Mouse (Mus musculus): ENCODE results near the gene Tex261. TPM values are rescaled to one million over a fixed set of nuclear protein-coding genes. Genes with fewer than 3 reads are reported as not detected.

Tex261 gene
- polyA plus RNA-seq, 1 experiment = 156 TPM

GRCm38 (mm10) chr6:83743212-83743611 lies 32.4 kb downstream of the Tex261 start:
- Histone ChIP-seq H3K4me1 (ENCODE audit: control insufficient read depth, insufficient read depth, low read length) (no peaks in the 10 kb centered on the region), H3K4me3 (ENCODE audit: insufficient read depth, low read depth, low read length) (peak overlapping the region; percentile 45), H3K27ac (ENCODE audit: insufficient read depth, low read depth, low read length) (peak overlapping the region; percentile 95), H3K27me3 (replicated peaks; ENCODE audit: control insufficient read depth, insufficient read depth, low read length) (no peaks in the 10 kb centered on the region), H3K36me3 (ENCODE audit: control insufficient read depth, insufficient read depth, low read length) (no peaks in the 10 kb centered on the region)
- 44% methylated on average over 5 of the region's 5 CpGs for WGBS
- no peak for DNase-seq
- no peak for TF ChIP-seq POLR2A (IDR thresholded peaks at IDR 0.05; ENCODE audit: low read depth, low read length)
- no peak for TF ChIP-seq CTCF (conservative IDR thresholded peaks at IDR 0.05; ENCODE audit: insufficient read depth, insufficient read length, low read depth, low read length)

- Histone ChIP-seq H3K27ac (ENCODE audit: insufficient read depth, low read depth, low read length) (peak within 1 kb of the TSS; percentile 95), H3K36me3 (ENCODE audit: control insufficient read depth, insufficient read depth, low read length) (no peaks in the 10 kb centered on the region), H3K4me3 (ENCODE audit: insufficient read depth, low read depth, low read length) (peak within 1 kb of the TSS; percentile 45), H3K4me1 (ENCODE audit: control insufficient read depth, insufficient read depth, low read length) (no peaks in the 10 kb centered on the region), H3K27me3 (replicated peaks; ENCODE audit: control insufficient read depth, insufficient read depth, low read length) (no peaks in the 10 kb centered on the region)
- TF ChIP-seq CTCF (conservative IDR thresholded peaks at IDR 0.05; ENCODE audit: insufficient read depth, insufficient read length, low read depth, low read length) = no peak
- TF ChIP-seq POLR2A (IDR thresholded peaks at IDR 0.05; ENCODE audit: low read depth, low read length) = peak; percentile 59
- peak; percentile 67 for DNase-seq
- WGBS = 36% methylated on average over 5 of the region's 5 CpGs
Observed at GRCm38 (mm10) chr6:83742761-83743160, 32.9 kb downstream of the Tex261 start, which contains the start of gene Atp6v1b1. Gene Atp6v1b1, plus strand, starts transcription at chr6:83742990.

- Histone ChIP-seq H3K27me3 (replicated peaks; ENCODE audit: control insufficient read depth, insufficient read depth, low read length) (no peaks in the 10 kb centered on the region), H3K27ac (ENCODE audit: insufficient read depth, low read depth, low read length) (no peak overlapping the region), H3K4me1 (ENCODE audit: control insufficient read depth, insufficient read depth, low read length) (no peaks in the 10 kb centered on the region), H3K36me3 (ENCODE audit: control insufficient read depth, insufficient read depth, low read length) (no peaks in the 10 kb centered on the region), H3K4me3 (ENCODE audit: insufficient read depth, low read depth, low read length) (no peak overlapping the region)
- DNase-seq = no peak
- 43% methylated on average over 6 of the region's 6 CpGs for WGBS
- no peak for TF ChIP-seq CTCF (conservative IDR thresholded peaks at IDR 0.05; ENCODE audit: insufficient read depth, insufficient read length, low read depth, low read length)
- no peak for TF ChIP-seq POLR2A (IDR thresholded peaks at IDR 0.05; ENCODE audit: low read depth, low read length)
Observed at GRCm38 (mm10) chr6:83738596-83738995, 37.0 kb downstream of the Tex261 start.

GRCm38 (mm10) chr6:83737311-83737710 lies 38.3 kb downstream of the Tex261 start:
- H3K36me3 ChIP-seq (ENCODE audit: control insufficient read depth, insufficient read depth, low read length) = no peaks in the 10 kb centered on the region
- H3K4me1 ChIP-seq (ENCODE audit: control insufficient read depth, insufficient read depth, low read length) = no peaks in the 10 kb centered on the region
- H3K4me3 ChIP-seq (ENCODE audit: insufficient read depth, low read depth, low read length) = no peak overlapping the region
- WGBS = 39% methylated on average over 13 of the region's 13 CpGs
- no peak for TF ChIP-seq CTCF (conservative IDR thresholded peaks at IDR 0.05; ENCODE audit: insufficient read depth, insufficient read length, low read depth, low read length)
- no peak for TF ChIP-seq POLR2A (IDR thresholded peaks at IDR 0.05; ENCODE audit: low read depth, low read length)
- H3K27ac ChIP-seq (ENCODE audit: insufficient read depth, low read depth, low read length) = no peak overlapping the region
- no peaks in the 10 kb centered on the region for H3K27me3 ChIP-seq (replicated peaks; ENCODE audit: control insufficient read depth, insufficient read depth, low read length)
- no peak for DNase-seq

- peak; percentile 68 for DNase-seq
- Histone ChIP-seq H3K27ac (ENCODE audit: insufficient read depth, low read depth, low read length) (no peak overlapping the region), H3K36me3 (ENCODE audit: control insufficient read depth, insufficient read depth, low read length) (no peaks in the 10 kb centered on the region), H3K4me1 (ENCODE audit: control insufficient read depth, insufficient read depth, low read length) (no peaks in the 10 kb centered on the region), H3K4me3 (ENCODE audit: insufficient read depth, low read depth, low read length) (no peak overlapping the region), H3K27me3 (replicated peaks; ENCODE audit: control insufficient read depth, insufficient read depth, low read length) (no peaks in the 10 kb centered on the region)
- TF ChIP-seq CTCF (conservative IDR thresholded peaks at IDR 0.05; ENCODE audit: insufficient read depth, insufficient read length, low read depth, low read length) = peak; percentile 76
- no peak for TF ChIP-seq POLR2A (IDR thresholded peaks at IDR 0.05; ENCODE audit: low read depth, low read length)
- 25% methylated on average over 5 of the region's 5 CpGs for WGBS
Observed at GRCm38 (mm10) chr6:83731128-83731527, 44.5 kb downstream of the Tex261 start.

GRCm38 (mm10) chr6:83729350-83729970 lies 46.2 kb downstream of the Tex261 start:
- H3K36me3 ChIP-seq (ENCODE audit: control insufficient read depth, insufficient read depth, low read length) = no peaks in the 10 kb centered on the region
- no peaks in the 10 kb centered on the region for H3K27me3 ChIP-seq (replicated peaks; ENCODE audit: control insufficient read depth, insufficient read depth, low read length)
- H3K4me3 ChIP-seq (ENCODE audit: insufficient read depth, low read depth, low read length) = no peak overlapping the region
- no peak overlapping the region for H3K27ac ChIP-seq (ENCODE audit: insufficient read depth, low read depth, low read length)
- no peak for DNase-seq
- whole genome bisulfite sequencing = 51% methylated on average over 14 of the region's 14 CpGs
- TF ChIP-seq POLR2A (IDR thresholded peaks at IDR 0.05; ENCODE audit: low read depth, low read length) (no peak), CTCF (conservative IDR thresholded peaks at IDR 0.05; ENCODE audit: insufficient read depth, insufficient read length, low read depth, low read length) (no peak)
- no peaks in the 10 kb centered on the region for H3K4me1 ChIP-seq (ENCODE audit: control insufficient read depth, insufficient read depth, low read length)

- H3K27ac ChIP-seq (ENCODE audit: insufficient read depth, low read depth, low read length) = no peak overlapping the region
- no peaks in the 10 kb centered on the region for H3K36me3 ChIP-seq (ENCODE audit: control insufficient read depth, insufficient read depth, low read length)
- no peaks in the 10 kb centered on the region for H3K4me1 ChIP-seq (ENCODE audit: control insufficient read depth, insufficient read depth, low read length)
- DNase-seq = no peak
- H3K27me3 ChIP-seq (replicated peaks; ENCODE audit: control insufficient read depth, insufficient read depth, low read length) = 0 out of 2 replicates have a peak, but pooled peaks cover 2% of the 10 kb centered on the region
- H3K4me3 ChIP-seq (ENCODE audit: insufficient read depth, low read depth, low read length) = no peak overlapping the region
- 59% methylated on average over 3 of the region's 3 CpGs for WGBS
- TF ChIP-seq CTCF (conservative IDR thresholded peaks at IDR 0.05; ENCODE audit: insufficient read depth, insufficient read length, low read depth, low read length) (peak; percentile 63), POLR2A (IDR thresholded peaks at IDR 0.05; ENCODE audit: low read depth, low read length) (no peak)
Observed at GRCm38 (mm10) chr6:83728488-83728887, 47.1 kb downstream of the Tex261 start.

All from kidney, adult 2 months (tissue).